Mouse (Mus musculus): Measurements from ENCODE around the gene Tmem132b. TPM values are rescaled to one million over a fixed set of nuclear protein-coding genes. Genes with fewer than 3 reads are reported as not detected.

The Tmem132b gene
- polyA plus RNA-seq, 1 experiment: not detected

DNA sequence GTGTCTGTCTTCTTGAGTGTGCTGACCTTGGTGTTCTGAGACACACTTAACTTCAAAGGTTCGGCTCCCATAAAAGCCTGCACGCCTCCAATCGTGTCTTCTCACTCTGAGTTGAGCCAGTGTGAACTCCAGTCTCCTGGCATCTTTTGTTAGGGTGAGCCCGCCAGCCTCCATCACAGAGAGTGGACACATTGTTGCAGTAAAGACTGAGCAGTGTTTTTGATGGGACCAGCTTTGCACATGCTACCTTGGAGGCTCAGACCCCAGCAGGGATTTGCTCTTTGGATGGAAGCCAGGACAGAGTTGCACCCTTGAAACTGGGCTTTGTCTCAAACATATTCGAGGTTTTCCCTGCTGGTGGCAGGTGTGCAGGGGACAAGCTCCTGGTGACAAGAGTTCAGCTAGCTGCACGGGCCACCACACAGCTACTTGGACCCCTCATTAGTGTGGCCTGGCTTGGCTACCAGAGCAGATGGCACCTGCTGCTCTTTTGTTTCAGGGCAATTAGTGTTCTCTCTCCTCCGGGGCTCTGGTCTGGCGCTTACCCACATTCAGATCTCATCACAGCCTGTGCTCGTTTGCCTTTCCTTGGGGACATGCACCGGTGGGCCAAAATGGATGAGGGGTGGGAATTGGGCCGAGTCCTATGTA lies 154.2 kb downstream of the Tmem132b start:
- H3K27ac ChIP-seq (ENCODE audit: insufficient read depth, low read depth, low read length): no peak overlapping the region
- TF ChIP-seq CTCF (IDR thresholded peaks at IDR 0.05; ENCODE audit: low read depth, low read length): no peak
- no peak for TF ChIP-seq POLR2A (IDR thresholded peaks at IDR 0.05; ENCODE audit: borderline replicate concordance, low read depth, low read length)
- no peaks in the 10 kb centered on the region for H3K4me1 ChIP-seq (ENCODE audit: control insufficient read depth, insufficient read depth, low read length)
- no peak overlapping the region for H3K4me3 ChIP-seq (ENCODE audit: insufficient read depth, low read length)

GRCm38 (mm10) chr5:125692538-125692937 lies 161.0 kb downstream of the Tmem132b start:
- no peak overlapping the region for H3K27ac ChIP-seq (ENCODE audit: insufficient read depth, low read depth, low read length)
- no peak overlapping the region for H3K4me3 ChIP-seq (ENCODE audit: insufficient read depth, low read length)
- no peaks in the 10 kb centered on the region for H3K4me1 ChIP-seq (ENCODE audit: control insufficient read depth, insufficient read depth, low read length)
- TF ChIP-seq POLR2A (IDR thresholded peaks at IDR 0.05; ENCODE audit: borderline replicate concordance, low read depth, low read length) (no peak), CTCF (IDR thresholded peaks at IDR 0.05; ENCODE audit: low read depth, low read length) (no peak)

DNA sequence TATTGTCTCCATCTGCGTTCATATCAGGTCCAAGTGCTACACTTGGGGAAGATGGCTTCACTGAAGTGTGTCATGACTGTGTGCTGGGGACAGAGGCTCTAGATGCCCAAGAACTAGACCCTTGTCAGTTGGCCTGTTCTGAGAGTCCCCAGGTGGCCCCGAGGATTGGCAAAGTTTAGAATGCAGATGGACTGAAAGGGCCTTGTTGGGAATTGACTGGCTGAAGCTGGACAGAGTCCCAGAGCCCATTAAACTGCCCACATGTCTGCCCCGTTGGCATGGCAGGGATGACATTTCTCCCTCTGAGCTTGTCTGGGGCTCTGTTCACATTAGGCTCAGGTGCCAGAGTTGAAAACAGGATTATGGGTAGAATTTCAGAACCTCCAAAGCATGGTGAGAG lies 167.8 kb downstream of the Tmem132b start:
- Histone ChIP-seq H3K4me1 (ENCODE audit: control insufficient read depth, insufficient read depth, low read length) (no peaks in the 10 kb centered on the region), H3K4me3 (ENCODE audit: insufficient read depth, low read length) (no peak overlapping the region), H3K27ac (ENCODE audit: insufficient read depth, low read depth, low read length) (no peak overlapping the region)
- TF ChIP-seq POLR2A (IDR thresholded peaks at IDR 0.05; ENCODE audit: borderline replicate concordance, low read depth, low read length) (no peak), CTCF (IDR thresholded peaks at IDR 0.05; ENCODE audit: low read depth, low read length) (no peak)

GRCm38 (mm10) chr5:125700234-125700633 lies 168.7 kb downstream of the Tmem132b start:
- Histone ChIP-seq H3K4me3 (ENCODE audit: insufficient read depth, low read length) (no peak overlapping the region), H3K27ac (ENCODE audit: insufficient read depth, low read depth, low read length) (no peak overlapping the region), H3K4me1 (ENCODE audit: control insufficient read depth, insufficient read depth, low read length) (no peaks in the 10 kb centered on the region)
- no peak for TF ChIP-seq POLR2A (IDR thresholded peaks at IDR 0.05; ENCODE audit: borderline replicate concordance, low read depth, low read length)
- TF ChIP-seq CTCF (IDR thresholded peaks at IDR 0.05; ENCODE audit: low read depth, low read length): no peak

GRCm38 (mm10) chr5:125705379-125705778 lies 173.8 kb downstream of the Tmem132b start:
- Histone ChIP-seq H3K4me3 (ENCODE audit: insufficient read depth, low read length) (no peak overlapping the region), H3K27ac (ENCODE audit: insufficient read depth, low read depth, low read length) (no peak overlapping the region), H3K4me1 (ENCODE audit: control insufficient read depth, insufficient read depth, low read length) (no peaks in the 10 kb centered on the region)
- TF ChIP-seq CTCF (IDR thresholded peaks at IDR 0.05; ENCODE audit: low read depth, low read length) (no peak), POLR2A (IDR thresholded peaks at IDR 0.05; ENCODE audit: borderline replicate concordance, low read depth, low read length) (no peak)

DNA sequence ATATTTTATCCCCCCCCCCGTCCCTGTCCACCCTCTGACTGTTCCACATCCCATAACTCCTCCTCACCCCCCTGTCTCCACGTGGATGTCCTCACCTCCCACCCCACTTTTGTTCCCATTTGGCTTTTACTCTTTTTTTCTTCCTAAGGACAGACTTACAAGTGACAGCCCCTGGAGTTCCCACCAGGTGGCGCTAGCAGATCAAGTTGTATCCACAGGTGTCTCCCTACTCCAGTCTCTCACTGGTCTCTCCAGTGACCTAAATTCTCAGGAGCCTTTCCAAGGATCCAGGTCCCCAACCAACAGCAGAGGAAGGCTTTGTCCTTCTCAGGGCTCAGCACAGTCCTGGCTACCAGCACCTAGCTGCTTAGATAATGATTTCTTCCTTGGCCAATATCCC lies 177.6 kb downstream of the Tmem132b start:
- no peak for TF ChIP-seq POLR2A (IDR thresholded peaks at IDR 0.05; ENCODE audit: borderline replicate concordance, low read depth, low read length)
- no peak for TF ChIP-seq CTCF (IDR thresholded peaks at IDR 0.05; ENCODE audit: low read depth, low read length)
- Histone ChIP-seq H3K4me1 (ENCODE audit: control insufficient read depth, insufficient read depth, low read length) (no peaks in the 10 kb centered on the region), H3K27ac (ENCODE audit: insufficient read depth, low read depth, low read length) (no peak overlapping the region), H3K4me3 (ENCODE audit: insufficient read depth, low read length) (no peak overlapping the region)

- no peak overlapping the region for H3K4me3 ChIP-seq (ENCODE audit: insufficient read depth, low read length)
- H3K4me1 ChIP-seq (ENCODE audit: control insufficient read depth, insufficient read depth, low read length): no peaks in the 10 kb centered on the region
- no peak overlapping the region for H3K27ac ChIP-seq (ENCODE audit: insufficient read depth, low read depth, low read length)
- TF ChIP-seq CTCF (IDR thresholded peaks at IDR 0.05; ENCODE audit: low read depth, low read length) (no peak), POLR2A (IDR thresholded peaks at IDR 0.05; ENCODE audit: borderline replicate concordance, low read depth, low read length) (no peak)
Observed at GRCm38 (mm10) chr5:125726815-125727214, 195.2 kb downstream of the Tmem132b start.

- TF ChIP-seq POLR2A (IDR thresholded peaks at IDR 0.05; ENCODE audit: borderline replicate concordance, low read depth, low read length) (no peak), CTCF (IDR thresholded peaks at IDR 0.05; ENCODE audit: low read depth, low read length) (no peak)
- no peak overlapping the region for H3K27ac ChIP-seq (ENCODE audit: insufficient read depth, low read depth, low read length)
Observed at GRCm38 (mm10) chr5:125727436-125727835, 195.9 kb downstream of the Tmem132b start.

GRCm38 (mm10) chr5:125727936-125728335 lies 196.4 kb downstream of the Tmem132b start:
- H3K4me3 ChIP-seq (ENCODE audit: insufficient read depth, low read length): no peak overlapping the region
- H3K27ac ChIP-seq (ENCODE audit: insufficient read depth, low read depth, low read length): no peak overlapping the region
- TF ChIP-seq CTCF (IDR thresholded peaks at IDR 0.05; ENCODE audit: low read depth, low read length): no peak
- no peaks in the 10 kb centered on the region for H3K4me1 ChIP-seq (ENCODE audit: control insufficient read depth, insufficient read depth, low read length)

More at GRCm38 (mm10) chr5:125727436-125727835, 195.9 kb downstream of the Tmem132b start:
- no peaks in the 10 kb centered on the region for H3K4me1 ChIP-seq (ENCODE audit: control insufficient read depth, insufficient read depth, low read length)
- H3K4me3 ChIP-seq (ENCODE audit: insufficient read depth, low read length): no peak overlapping the region

DNA sequence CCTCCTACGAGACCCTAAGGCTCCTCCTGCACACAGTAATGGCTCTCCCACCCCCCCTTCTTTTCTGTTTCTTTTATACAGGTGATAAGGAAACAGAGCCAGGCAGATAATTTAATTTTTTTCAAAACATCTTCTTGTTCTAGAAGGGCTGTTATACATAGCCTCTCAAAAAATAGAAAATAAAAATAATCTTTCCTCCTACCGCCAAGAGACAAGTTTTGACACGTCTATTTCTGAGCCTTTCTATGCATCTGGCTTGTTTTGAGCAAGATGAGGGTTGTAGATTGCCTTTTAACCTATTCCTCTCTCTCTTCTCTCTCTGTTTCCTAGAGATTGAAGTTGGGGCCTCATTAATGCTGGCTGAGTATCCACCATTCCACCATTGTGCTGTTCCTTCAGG lies 196.9 kb downstream of the Tmem132b start:
- H3K27ac ChIP-seq (ENCODE audit: insufficient read depth, low read depth, low read length): no peak overlapping the region
- no peaks in the 10 kb centered on the region for H3K4me1 ChIP-seq (ENCODE audit: control insufficient read depth, insufficient read depth, low read length)
- TF ChIP-seq POLR2A (IDR thresholded peaks at IDR 0.05; ENCODE audit: borderline replicate concordance, low read depth, low read length): no peak
- TF ChIP-seq CTCF (IDR thresholded peaks at IDR 0.05; ENCODE audit: low read depth, low read length): no peak
- H3K4me3 ChIP-seq (ENCODE audit: insufficient read depth, low read length): no peak overlapping the region

Measured in bone marrow macrophage, adult 2 months (primary cell).